Mouse (Mus musculus): ENCODE measurements around the gene Ccdc137.
"Not testable (repeated sequence)": the region's sequence is repeated elsewhere in the genome, so short reads cannot be mapped to it uniquely, and the experiment has no call there.

Gene Ccdc137

GRCm38 (mm10) chr11:120457772-120458751, at the start of gene Ccdc137, which contains the start of gene Oxld1:
Ccdc137 (plus strand) TSS chr11:120458115.
Oxld1 (minus strand) TSS chr11:120458068.
- peak; percentile 51 to 70 for DNase-seq

DNA sequence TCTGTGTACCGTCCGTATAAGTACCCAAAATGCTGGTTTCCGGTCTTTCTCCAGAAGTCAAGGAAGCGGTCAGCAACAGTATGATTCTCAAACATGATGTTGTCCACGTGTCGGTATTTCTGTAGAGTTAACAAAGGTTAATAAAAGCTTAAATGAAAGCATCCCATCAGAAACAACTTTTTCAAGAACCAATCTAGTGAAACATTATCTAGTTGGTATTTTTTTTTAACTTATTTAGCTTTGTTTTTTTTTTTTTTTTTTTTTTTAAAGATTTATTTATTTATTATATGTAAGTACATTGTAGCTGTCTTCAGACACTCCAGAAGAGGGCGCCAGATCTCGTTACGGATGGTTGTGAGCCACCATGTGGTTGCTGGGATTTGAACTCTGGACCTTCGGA, 44.3 kb upstream of the Ccdc137 start:
- not testable (repeated sequence) for DNase-seq

DNA sequence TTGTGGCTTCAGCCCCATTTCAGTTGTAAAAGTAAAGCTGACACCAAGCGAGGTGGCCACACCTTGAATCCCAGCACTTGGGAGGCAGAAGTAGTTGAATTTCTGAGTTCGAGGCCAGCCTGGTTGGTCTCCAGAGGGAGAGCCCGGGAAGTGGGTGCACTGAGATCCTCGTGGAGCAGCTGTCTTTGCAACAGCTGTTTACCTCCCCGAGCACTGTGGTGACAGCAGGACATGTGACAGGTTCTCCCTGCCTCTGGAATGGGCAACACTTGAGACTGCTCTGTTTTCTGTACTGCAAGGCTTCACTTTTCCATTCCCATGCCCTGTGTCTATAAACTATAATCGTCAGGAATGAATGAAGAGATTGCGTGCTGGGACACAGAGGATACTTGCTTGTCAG, 40.1 kb upstream of the Ccdc137 start:
- no peak for DNase-seq

GRCm38 (mm10) chr11:120418592-120418991, 39.3 kb upstream of the Ccdc137 start:
- no peak for DNase-seq

DNA sequence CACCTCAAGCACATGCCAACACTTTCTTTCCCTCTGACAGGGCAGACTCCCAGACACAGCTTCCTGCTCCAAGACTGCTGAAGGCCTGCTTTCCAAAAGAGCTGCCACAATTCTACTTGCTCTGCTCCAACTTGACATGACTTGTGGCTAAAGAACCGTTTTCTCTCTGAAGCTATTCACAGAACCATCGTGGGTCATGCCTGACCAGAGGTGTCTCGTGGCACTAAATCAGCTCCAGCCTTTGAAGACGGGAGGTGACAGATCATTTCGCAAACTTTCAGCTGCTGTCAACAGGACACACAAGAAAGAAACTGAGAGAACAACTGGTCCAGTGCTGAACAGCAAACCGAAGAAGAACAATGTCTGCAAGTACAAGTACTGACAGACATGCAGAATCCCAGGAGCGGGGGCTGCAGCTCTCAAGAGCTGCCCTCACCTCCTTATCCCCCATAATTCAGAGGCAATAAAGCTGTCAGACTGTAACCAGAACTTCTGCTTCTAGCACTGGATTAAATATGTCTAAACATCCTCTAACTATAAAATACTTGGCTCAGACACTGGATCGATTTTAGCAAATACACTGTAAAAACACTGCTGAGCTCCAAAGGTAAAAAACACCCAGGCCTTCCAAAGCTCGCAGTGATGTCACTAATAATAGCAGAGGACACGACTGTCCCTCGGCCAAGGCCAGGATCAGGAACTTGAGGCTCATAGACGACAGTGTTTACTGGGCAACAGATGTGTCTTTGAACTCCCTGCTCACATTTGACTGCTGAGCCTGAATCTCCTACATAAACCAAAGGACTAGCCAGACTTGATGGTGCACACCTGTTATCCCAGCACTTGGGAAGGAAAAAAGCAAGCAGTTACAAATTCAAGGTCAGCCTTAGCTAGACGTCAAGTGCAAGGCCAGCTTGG, 35.0 kb upstream of the Ccdc137 start:
- no peak for DNase-seq

GRCm38 (mm10) chr11:120423569-120424295, 34.2 kb upstream of the Ccdc137 start:
- DNase-seq = peak; percentile 42 to 61

- no peak for DNase-seq
These were observed 31.2 kb upstream of the Ccdc137 start for GRCm38 (mm10) chr11:120426727-120427126.

- DNase-seq = peak; percentile 73 to 88
These were observed 20.6 kb upstream of the Ccdc137 start, which contains the start of gene Nploc4 for GRCm38 (mm10) chr11:120437152-120437856. Nploc4 (minus strand) TSS chr11:120437708.

DNA sequence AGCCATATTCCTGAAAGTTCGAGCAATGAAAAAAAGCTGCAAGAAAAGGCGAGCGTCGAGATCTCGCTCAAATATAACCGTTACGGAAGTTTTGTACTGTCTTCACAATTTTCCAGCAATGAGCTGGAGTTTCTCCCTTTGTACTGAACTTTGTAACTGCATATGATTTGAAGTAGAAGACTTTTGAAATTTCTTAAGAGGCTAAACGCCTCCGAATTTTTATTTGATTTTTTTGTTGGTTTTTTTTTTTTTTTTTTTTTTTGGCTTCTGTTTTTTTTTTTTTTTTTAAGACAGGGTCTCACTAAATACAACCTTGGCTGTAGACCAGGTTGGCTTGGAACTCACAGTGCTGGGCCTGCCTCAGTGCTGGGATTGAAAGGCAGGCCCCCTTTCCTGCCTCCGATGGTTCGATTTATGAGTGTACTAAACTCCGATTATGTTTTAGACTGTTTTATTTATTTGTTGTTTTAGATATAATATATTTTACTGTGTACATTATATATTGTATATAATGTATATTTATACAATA, 20.0 kb upstream of the Ccdc137 start:
- no peak for DNase-seq

- no peak for DNase-seq
These were observed 15.6 kb upstream of the Ccdc137 start, which contains the start of gene Tspan10 for GRCm38 (mm10) chr11:120442344-120442743. Tspan10 (plus strand) TSS chr11:120442644.

DNA sequence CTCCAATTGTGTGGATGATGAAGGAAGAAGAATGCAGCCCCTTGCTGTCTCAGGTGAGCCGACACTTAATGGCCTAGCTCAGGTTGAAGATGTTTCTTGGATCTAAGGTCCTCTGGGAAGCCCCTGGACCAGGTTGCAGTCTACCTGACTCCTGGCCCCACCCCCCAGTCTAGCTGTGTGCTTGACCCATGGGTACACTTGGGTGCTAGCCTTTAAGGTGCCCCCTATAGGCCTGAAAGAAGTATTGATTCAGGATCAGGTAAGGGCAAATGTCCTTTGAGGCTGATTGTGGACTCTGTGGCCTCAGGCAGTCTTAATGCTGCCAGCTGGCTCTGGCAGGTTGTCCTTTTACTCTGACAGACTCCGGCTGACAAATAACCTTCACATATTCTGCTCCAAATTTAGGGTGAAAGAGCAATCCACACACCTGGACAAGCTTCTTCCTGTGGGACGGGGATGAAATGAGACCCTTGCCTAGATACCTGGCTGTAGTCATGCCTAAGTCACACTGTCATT, 15.1 kb upstream of the Ccdc137 start:
- DNase-seq = peak in 1 of 2 experiments; percentile 18

DNA sequence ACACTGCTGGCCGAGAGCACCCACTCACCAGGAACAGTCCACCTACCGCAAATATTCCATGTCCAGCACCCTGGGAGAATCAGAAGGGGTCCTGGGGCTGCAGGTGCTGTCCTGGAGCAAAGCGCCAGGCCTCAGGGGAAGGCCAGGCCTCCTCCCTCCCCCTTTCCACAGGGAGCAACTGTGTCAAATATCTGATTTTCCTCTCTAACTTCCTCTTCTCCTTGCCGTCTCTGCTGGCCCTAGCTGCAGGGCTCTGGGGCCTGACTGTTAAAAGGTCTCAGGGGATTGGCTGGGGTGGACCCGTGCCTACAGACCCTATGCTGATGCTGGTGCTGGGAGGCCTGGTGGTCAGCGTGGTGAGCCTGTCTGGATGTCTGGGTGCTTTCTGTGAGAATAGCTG, 13.8 kb upstream of the Ccdc137 start:
- DNase-seq = no peak

DNA sequence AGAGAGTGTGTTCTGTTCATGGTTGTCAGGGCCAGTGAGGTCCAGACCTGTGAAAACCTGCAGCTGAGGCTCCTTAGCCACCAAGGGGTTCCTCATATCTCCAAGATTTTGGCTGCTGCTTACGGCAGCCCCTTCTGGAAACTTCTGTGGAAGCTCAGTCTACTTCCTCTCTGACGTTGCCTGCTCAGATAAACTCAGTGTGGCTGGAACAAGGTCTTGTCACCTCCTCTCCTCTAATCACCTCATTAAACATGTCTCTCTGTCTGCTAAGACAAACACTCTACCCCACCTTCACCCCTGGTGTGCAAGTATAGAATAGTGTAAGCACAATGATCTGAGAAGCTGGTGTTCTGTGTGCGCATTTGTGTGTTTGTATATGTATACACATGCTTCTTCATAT, 12.4 kb upstream of the Ccdc137 start:
- DNase-seq = no peak

GRCm38 (mm10) chr11:120447179-120447578, 10.7 kb upstream of the Ccdc137 start:
- DNase-seq = no peak

DNA sequence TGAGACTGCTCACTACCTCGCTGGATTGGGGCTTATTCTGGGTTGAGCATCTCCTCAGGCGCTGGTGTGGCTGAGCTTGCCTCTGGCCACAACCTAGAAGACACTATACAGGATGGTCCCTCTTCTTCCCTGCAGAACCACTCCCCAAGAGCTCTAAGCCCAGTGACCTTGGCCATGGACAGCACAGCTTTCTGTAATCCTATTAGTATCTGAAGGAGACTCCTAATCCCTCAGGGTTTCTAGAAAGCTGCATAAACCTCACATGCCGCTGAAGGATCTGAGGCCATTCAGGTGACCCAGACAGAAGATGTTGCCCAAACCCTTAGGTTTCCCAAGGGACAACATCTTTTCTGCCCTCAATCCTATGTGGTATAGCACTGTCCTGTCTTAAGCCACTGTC, 5.7 kb upstream of the Ccdc137 start:
- DNase-seq = no peak

GRCm38 (mm10) chr11:120453306-120453705, 4.6 kb upstream of the Ccdc137 start, which contains the start of gene Pde6g:
Pde6g (minus strand) TSS chr11:120453500.
- DNase-seq = no peak

DNA sequence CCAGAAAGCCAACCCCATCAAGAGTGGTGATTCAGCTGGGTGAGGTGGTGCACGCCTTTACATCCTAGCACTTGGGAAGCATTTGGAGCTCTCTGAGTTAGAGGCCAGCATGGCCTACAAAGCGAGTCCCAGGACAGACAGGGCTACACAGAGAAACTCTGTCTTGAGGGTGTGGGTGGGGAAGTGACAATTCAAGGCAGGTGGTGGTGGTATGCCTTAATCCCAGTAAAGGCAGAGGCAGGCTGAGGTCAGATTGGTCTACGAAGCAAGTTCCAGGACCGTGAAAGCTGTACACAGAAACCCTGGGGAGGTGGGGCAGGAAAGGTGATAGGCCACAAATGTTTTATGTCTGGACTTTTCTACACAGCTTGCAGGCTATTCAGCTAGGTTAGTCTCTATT, 3.0 kb upstream of the Ccdc137 start:
- no peak for DNase-seq

- no peak for DNase-seq
These were observed 2.5 kb upstream of the Ccdc137 start for GRCm38 (mm10) chr11:120455413-120455812.

DNA sequence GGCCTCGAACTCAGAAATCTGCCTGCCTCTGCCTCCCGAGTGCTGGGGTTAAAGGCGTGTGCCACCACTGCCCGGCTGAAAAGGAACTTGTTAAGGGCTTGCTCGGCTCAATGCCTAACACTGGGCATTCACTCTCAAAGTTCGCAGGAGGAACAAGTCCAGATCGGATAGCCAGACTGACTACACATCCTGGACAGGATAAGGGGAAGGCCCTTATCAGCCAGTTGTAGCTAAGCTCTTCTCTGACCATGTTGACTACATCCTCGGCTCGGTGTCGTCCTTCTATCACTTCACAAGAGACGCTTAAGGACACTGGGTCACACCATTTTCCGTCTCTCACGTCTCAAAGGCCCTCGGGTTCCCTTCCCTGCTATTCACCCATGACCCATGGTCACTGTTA, 545 bp upstream of the Ccdc137 start:
- DNase-seq = no peak

- no peak for DNase-seq
These were observed 1.1 kb downstream of the Ccdc137 start for GRCm38 (mm10) chr11:120458847-120459597.
